Mouse (Mus musculus) heart, adult 8-10 months (tissue): Measurements from ENCODE around the gene Dock9. TPM values are rescaled to one million over a fixed set of nuclear protein-coding genes. Genes with fewer than 3 reads are reported as not detected.
A peak's percentile ranks its signal among the peaks of the same experiment; 100 is the strongest.

Source experiments
- DNase-seq: peaks from one replicate; pipeline ENCODE4 v3.0.0; 2022; ENCODE audit warnings: low spot score
- total RNA-seq, 4 experiments: library from RNA; stranded (reverse); gene quantifications; 2 replicates each; pipeline ENCODE4 v1.2.4; 2022

Gene Dock9
- total RNA-seq, 4 experiments from 2014 or later = 23.6 to 29.0 (median 26.3) TPM

GRCm38 (mm10) chr14:121791935-121792334 lies 5.7 kb downstream of the Dock9 start:
- no peak for DNase-seq

- DNase-seq = no peak
Measured at GRCm38 (mm10) chr14:121791112-121791511, 6.5 kb downstream of the Dock9 start.

DNA sequence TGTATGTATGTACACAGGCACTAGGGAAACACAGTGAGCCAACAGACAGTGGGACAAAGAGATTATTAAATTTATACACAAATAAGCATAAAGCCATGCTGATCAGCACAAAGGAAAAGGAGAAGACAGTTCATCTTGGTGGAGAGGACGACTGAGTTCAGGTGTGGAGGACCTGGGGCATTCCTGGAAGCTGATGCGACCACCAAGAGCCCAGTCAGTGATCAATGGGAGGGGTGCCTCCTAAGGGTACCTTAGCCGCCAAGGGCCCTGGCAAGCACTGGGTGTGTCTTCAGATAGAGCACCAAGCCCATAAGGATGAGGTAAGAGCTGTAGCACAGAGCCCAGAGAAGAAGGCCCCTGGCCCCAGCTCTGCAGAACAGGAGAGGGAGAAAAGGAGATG lies 8.4 kb downstream of the Dock9 start:
- DNase-seq = no peak

- DNase-seq = no peak
Measured at GRCm38 (mm10) chr14:121788451-121788850, 9.2 kb downstream of the Dock9 start.

GRCm38 (mm10) chr14:121787430-121787829 lies 10.2 kb downstream of the Dock9 start:
- no peak for DNase-seq

DNA sequence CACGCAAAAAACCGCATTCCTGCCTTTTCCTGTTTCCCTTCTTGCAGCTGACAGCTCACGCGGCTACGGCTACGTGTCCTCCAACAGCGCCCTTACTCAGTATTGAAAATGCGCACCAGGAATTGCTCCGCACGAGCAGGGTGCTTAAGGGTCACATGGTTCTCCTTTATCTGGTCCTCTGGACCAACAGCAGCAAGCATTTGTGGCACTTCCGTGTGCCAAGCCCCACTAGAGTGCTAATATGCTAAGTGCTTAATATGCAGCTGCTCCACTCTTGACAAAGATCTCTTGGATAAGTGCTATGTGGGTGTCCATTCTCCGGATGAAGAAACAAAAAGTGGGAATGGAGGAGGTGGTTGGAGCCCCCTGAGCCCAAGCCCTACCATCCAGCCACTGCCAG lies 10.7 kb downstream of the Dock9 start:
- no peak for DNase-seq

DNA sequence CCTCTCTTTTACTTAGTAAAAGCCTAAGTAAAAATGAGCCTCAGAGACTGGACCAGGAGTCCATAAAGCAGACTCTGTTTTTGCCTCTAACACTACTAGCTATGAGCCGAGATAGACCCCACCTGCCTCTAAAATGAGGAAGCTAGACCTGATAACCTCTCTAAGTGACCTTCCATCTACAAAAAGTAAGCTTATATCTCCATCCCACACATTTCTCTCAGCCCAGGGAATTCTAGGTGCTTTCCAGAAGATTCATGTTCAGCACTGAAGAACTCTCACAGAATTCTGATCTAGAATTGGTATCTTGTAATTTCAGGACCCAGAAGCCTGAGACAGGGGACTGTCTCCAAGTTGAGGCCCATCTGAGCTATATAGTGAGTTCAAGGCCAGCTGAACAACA lies 12.2 kb downstream of the Dock9 start:
- no peak for DNase-seq

GRCm38 (mm10) chr14:121780942-121781531 lies 16.6 kb downstream of the Dock9 start:
- peak; percentile 86 for DNase-seq

GRCm38 (mm10) chr14:121780144-121780913 lies 17.3 kb downstream of the Dock9 start:
- no peak for DNase-seq

- DNase-seq = no peak
Measured at GRCm38 (mm10) chr14:121779620-121780019, 18.0 kb downstream of the Dock9 start.

- DNase-seq = no peak
Measured at GRCm38 (mm10) chr14:121777279-121777831, 20.3 kb downstream of the Dock9 start.

GRCm38 (mm10) chr14:121776749-121777148 lies 20.9 kb downstream of the Dock9 start:
- DNase-seq = no peak

GRCm38 (mm10) chr14:121762021-121762452 lies 35.6 kb downstream of the Dock9 start:
- DNase-seq = no peak

DNA sequence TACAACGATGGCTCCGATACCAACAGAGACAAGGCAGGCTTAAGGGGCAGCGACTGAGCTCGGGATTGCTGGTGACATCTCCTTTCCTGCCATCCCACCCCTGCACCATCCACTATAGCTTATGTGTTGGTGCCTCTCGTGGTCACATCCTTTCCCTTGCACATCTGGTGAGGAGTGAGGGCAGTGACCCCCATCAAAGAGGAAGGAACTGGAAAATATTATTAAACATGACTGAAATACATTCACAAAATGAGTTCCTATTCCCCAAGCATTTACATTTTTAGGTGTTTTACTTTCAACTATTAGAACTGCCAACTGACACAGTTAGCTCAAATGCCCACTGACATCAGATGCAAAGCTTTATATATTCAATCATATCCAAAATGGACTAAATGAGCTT lies 37.2 kb downstream of the Dock9 start:
- no peak for DNase-seq

GRCm38 (mm10) chr14:121754110-121754509 lies 43.5 kb downstream of the Dock9 start:
- no peak for DNase-seq

GRCm38 (mm10) chr14:121752686-121753426 lies 44.8 kb downstream of the Dock9 start:
- no peak for DNase-seq

GRCm38 (mm10) chr14:121749606-121750005 lies 48.0 kb downstream of the Dock9 start:
- DNase-seq = no peak

DNA sequence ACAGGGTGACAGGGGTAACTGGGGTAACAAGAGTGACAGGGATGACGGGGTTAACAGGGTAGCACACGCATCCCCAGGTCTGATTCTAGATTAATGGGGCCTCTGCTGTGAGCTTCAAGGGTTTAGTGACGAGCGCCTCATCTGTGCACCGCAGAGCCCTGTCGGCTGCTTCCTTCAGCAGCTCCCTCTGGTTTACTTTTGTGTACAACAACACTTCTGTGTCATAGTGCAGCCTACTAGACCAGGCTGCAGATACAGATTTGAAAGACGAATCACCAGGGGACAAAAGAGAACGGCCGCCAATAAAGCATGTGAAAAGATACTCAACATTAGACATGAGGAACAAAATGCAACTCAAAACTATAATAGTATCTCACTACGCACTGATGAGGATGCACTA lies 48.6 kb downstream of the Dock9 start:
- DNase-seq = no peak

GRCm38 (mm10) chr14:121747360-121747759 lies 50.3 kb downstream of the Dock9 start:
- DNase-seq = no peak

- DNase-seq = no peak
Measured at GRCm38 (mm10) chr14:121743787-121744417, 53.7 kb downstream of the Dock9 start.

- DNase-seq = no peak
Measured at GRCm38 (mm10) chr14:121738431-121739403, 58.9 kb downstream of the Dock9 start.
